Comparison of ENCODE assay signal across 8 mouse cellular contexts in the genomic region with DNA sequence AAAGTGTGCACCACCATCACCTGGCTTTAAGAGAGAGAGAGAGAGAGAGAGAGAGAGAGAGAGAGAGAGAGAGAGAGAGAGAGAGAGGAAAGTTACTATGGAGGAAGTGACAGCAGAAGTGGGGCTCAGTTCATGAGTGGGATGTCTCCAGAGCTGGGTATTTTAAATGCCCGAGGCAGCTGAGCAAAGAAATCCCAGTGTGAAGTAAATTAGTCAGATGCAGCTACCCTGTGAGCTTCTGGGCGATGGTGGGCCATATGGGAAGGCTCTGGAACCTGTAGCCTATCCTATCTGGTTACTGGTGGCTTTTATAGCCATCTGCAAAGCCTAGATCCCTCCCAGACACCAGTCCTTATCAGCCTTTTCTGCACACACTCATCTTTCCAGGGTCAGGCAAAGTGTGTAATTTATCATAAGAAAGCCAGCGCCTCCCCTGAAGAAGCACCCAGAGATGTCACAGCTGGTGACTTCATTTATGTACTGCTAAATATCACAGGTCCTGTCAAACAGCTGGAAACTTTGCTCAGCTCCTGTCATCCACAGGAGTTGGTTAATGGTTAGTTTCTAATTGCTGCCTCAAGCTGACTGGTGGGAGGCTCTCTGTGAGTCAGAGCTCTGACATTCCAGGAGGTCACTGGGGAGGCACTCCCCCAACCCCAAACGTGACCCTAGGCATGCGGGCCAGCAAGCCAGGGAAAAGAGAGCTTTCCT.
DNase-seq lines count a peak whose midpoint lies in the region; ATAC-seq lines count a peak whose summit lies in the region.

No protein-coding gene starts in this region.

- ATAC-seq in heart, embryonic 16.5 days (replicated peaks; ENCODE audit: extremely low read depth, insufficient read depth, low FRiP score), result peak; percentile 56; the same call in 1 of the 2 replicates
- ATAC-seq in liver, embryonic 11.5 days (replicated peaks; ENCODE audit: low FRiP score), result peak; percentile 94

- H3K27ac ChIP-seq in heart, embryonic 16.5 days (ENCODE audit: low read length), result peak overlapping the region; percentile 67
- peak overlapping the region; percentile 66; the same call in 1 of the 2 replicates for H3K27ac ChIP-seq in liver, embryonic 11.5 days (ENCODE audit: low read depth, low read length)

- no peaks in the 10 kb centered on the region for H3K36me3 ChIP-seq in heart, embryonic 16.5 days (ENCODE audit: control insufficient read depth, insufficient read depth)
- H3K36me3 ChIP-seq in liver, embryonic 11.5 days (ENCODE audit: control insufficient read depth, insufficient read depth, low read length), result no peaks in the 10 kb centered on the region

- H3K4me1 ChIP-seq in heart, embryonic 16.5 days (ENCODE audit: control insufficient read depth, insufficient read depth, low read length), result peaks cover 15% of the 10 kb centered on the region
- peaks cover 26% of the 10 kb centered on the region for H3K4me1 ChIP-seq in liver, embryonic 11.5 days (replicated peaks; ENCODE audit: control insufficient read depth, insufficient read depth, low read length)

- H3K9ac ChIP-seq in heart, embryonic 16.5 days (ENCODE audit: low read length), result no peak overlapping the region
- H3K9ac ChIP-seq in liver, embryonic 11.5 days (ENCODE audit: low read depth, low read length), result no peak overlapping the region

- no peaks in the 10 kb centered on the region for H3K9me3 ChIP-seq in heart, embryonic 16.5 days (replicated peaks; ENCODE audit: control insufficient read depth, low read length)
- no peaks in the 10 kb centered on the region for H3K9me3 ChIP-seq in liver, embryonic 11.5 days (ENCODE audit: control insufficient read depth, low read length)

- WGBS in heart, embryonic 16.5 days, result 12% methylated on average over 5 of the region's 5 CpGs
- 14% methylated on average over 5 of the region's 5 CpGs for whole genome bisulfite sequencing in liver, embryonic 11.5 days

- peak; percentile 22 for DNase-seq in NIH3T3 (ENCODE audit: low read depth)
- DNase-seq in embryo, embryonic 11.5 days (ENCODE audit: low read depth, low spot score), result peak; percentile 24
- peak; percentile 38 for DNase-seq in liver, embryonic 11.5 days (ENCODE audit: low spot score)
- peak; percentile 5 to 19 for DNase-seq in right cerebral cortex, postnatal 36 days (ENCODE audit: low spot score in 2 of 2)
- DNase-seq in B cell, adult 2 months, result no peak
- no peak for DNase-seq in thymus, postnatal 0 days (ENCODE audit: low spot score)
- no peak for DNase-seq in left cerebral cortex, postnatal 10 days (ENCODE audit: extremely low spot score in 1 of 2, low spot score in 2 of 2)

- no peaks in the 10 kb centered on the region for H3K27me3 ChIP-seq in heart, embryonic 16.5 days (ENCODE audit: control insufficient read depth, insufficient read depth, low read length)
- no peaks in the 10 kb centered on the region for H3K27me3 ChIP-seq in liver, embryonic 11.5 days (replicated peaks; ENCODE audit: control insufficient read depth, insufficient read depth, low read length)

- intact Hi-C loops in left cerebral cortex, postnatal 10 days (cut with DNase I), result no loop called here

- no peak overlapping the region for H3K4me3 ChIP-seq in heart, embryonic 16.5 days (ENCODE audit: low read length)
- H3K4me3 ChIP-seq in liver, embryonic 11.5 days (ENCODE audit: low read depth, low read length), result no peak overlapping the region

- no peak overlapping the region for H3K4me2 ChIP-seq in heart, embryonic 16.5 days (ENCODE audit: low read depth, low read length)
- H3K4me2 ChIP-seq in liver, embryonic 11.5 days, result peak overlapping the region; percentile 21; the same call in 1 of the 2 replicates

Comparison
In these comparisons a context has a peak if more than half of its experiments do, and no peak if none do; other contexts are left out.
1. DNase-seq: peak in NIH3T3 (single experiment), embryo, embryonic 11.5 days (single experiment), liver, embryonic 11.5 days (single experiment) and right cerebral cortex, postnatal 36 days (2 of 2); none in B cell, adult 2 months (0 of 2), thymus, postnatal 0 days (single experiment) and left cerebral cortex, postnatal 10 days (0 of 2).